Mouse (Mus musculus): ENCODE data around the gene Vav2.

- TF ChIP-seq CTCF (conservative IDR thresholded peaks at IDR 0.05; ENCODE audit: low read length): no peak
- TF ChIP-seq NANOG (IDR thresholded peaks at IDR 0.05; ENCODE audit: borderline replicate concordance, low read length): no peak
- no peak for TF ChIP-seq POU5F1 (IDR thresholded peaks at IDR 0.05; ENCODE audit: borderline replicate concordance, low read length)
Measured at GRCm38 (mm10) chr2:27311606-27312005, 115.2 kb downstream of the Vav2 start.
